Mouse (Mus musculus): ENCODE data around the gene Fam53b. TPM values are rescaled to one million over a fixed set of nuclear protein-coding genes. Genes with fewer than 3 reads are reported as not detected.

Gene Fam53b
- total and polyA plus RNA-seq, 2 experiments from 2014 or later = 9.4 to 17.3 TPM

DNA sequence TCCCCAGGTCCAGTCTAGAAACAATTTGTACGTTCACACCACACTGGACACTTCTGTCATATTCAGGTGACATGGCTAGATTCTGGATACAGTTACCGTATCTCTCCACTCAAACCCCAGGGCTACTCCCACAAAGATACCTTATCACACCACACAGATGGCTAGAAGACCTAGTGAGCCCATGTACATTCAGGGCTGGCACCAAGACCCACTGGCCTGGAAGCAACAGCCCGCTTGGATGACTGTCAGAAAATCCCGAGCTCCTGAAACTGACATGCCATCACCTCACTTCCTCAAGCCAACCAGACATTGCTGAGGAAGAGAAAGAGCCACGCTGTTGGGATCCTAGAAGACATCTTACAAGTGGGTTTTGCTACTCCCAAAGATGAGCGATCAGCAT is 74.8 kb downstream of the Fam53b start:
- Histone ChIP-seq H3K9me3 (ENCODE audit: low read length) (no peaks in the 10 kb centered on the region), H3K36me3 (ENCODE audit: insufficient read depth, low read length) (no peaks in the 10 kb centered on the region), H3K9ac (replicated peaks; ENCODE audit: low read length, poor library complexity, severe bottlenecking) (no peak overlapping the region), H3K4me2 (ENCODE audit: low read depth, low read length, poor library complexity, severe bottlenecking) (no peak overlapping the region), H3K27me3 (ENCODE audit: insufficient read depth, low read length) (no peaks in the 10 kb centered on the region), H3K4me1 (ENCODE audit: insufficient read depth, low read length) (peaks cover 3% of the 10 kb centered on the region; the same call in 1 of the 2 replicates), H3K4me3 (ENCODE audit: low read depth, low read length) (no peak overlapping the region), H3K27ac (ENCODE audit: low read depth, low read length) (no peak overlapping the region)
- ATAC-seq (ENCODE audit: low FRiP score) (no peak), DNase-seq (ENCODE audit: low spot score) (no peak)
- WGBS = 90% methylated on average over 6 of the region's 6 CpGs
- no peak for TF ChIP-seq CTCF (IDR thresholded peaks at IDR 0.05)

DNA sequence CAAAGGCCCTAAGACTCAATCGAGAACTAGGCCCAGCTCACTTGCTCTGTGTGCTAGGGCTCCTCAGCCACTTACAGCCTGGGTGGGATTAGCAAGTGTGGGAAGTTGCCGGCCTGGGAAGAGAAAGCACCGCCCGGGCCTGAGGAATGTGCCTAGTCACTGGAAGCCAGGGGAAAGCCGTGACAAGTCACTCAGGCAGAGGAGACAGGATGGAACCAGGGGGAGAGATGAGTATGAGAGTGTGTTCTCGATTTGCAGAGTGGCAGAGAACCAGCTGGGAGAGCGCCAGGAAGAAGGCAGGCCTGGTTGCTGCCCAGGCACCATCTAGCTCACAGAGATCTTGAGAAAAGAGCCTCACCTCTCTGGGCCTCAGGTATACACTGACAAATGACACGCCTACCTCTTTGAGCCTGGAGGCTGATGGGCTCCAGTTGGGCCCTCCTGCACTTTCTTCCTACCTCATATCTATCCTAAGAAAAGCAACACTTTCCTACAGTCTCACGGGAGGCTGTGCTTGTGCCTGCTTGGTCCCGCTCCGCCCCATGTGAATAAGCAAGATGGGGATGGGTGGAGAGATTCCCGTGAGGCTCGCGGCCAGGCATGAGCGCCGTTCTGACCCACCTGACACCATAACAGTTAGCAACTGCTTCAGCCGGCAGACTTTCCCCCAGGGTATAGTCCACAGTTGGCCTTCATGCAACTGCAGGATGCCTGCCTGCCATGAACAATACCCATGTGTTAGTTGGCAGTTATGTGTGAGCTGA is 77.4 kb downstream of the Fam53b start:
- no peak for TF ChIP-seq CTCF (IDR thresholded peaks at IDR 0.05)
- H3K36me3 ChIP-seq (ENCODE audit: insufficient read depth, low read length) = no peaks in the 10 kb centered on the region
- H3K27me3 ChIP-seq (ENCODE audit: insufficient read depth, low read length) = no peaks in the 10 kb centered on the region
- H3K9me3 ChIP-seq (ENCODE audit: low read length) = no peaks in the 10 kb centered on the region
- peak; percentile 43 for DNase-seq (ENCODE audit: low spot score)
- no peak overlapping the region; the same call in 1 of the 2 replicates for H3K27ac ChIP-seq (ENCODE audit: low read depth, low read length)
- H3K9ac ChIP-seq (replicated peaks; ENCODE audit: low read length, poor library complexity, severe bottlenecking) = no peak overlapping the region
- H3K4me2 ChIP-seq (ENCODE audit: low read depth, low read length, poor library complexity, severe bottlenecking) = no peak overlapping the region
- ATAC-seq (ENCODE audit: low FRiP score) = no peak; the same call in 1 of the 2 replicates
- 60% methylated on average over 17 of the region's 17 CpGs for WGBS
- peaks cover 14% of the 10 kb centered on the region for H3K4me1 ChIP-seq (ENCODE audit: insufficient read depth, low read length)
- H3K4me3 ChIP-seq (ENCODE audit: low read depth, low read length) = no peak overlapping the region

GRCm38 (mm10) chr7:132735145-132735544 is 78.5 kb downstream of the Fam53b start:
- 63% methylated on average over 5 of the region's 5 CpGs for whole genome bisulfite sequencing
- Histone ChIP-seq H3K4me1 (ENCODE audit: insufficient read depth, low read length) (peaks cover 14% of the 10 kb centered on the region), H3K4me2 (ENCODE audit: low read depth, low read length, poor library complexity, severe bottlenecking) (no peak overlapping the region), H3K9me3 (ENCODE audit: low read length) (no peaks in the 10 kb centered on the region), H3K9ac (replicated peaks; ENCODE audit: low read length, poor library complexity, severe bottlenecking) (no peak overlapping the region), H3K36me3 (ENCODE audit: insufficient read depth, low read length) (no peaks in the 10 kb centered on the region), H3K27me3 (ENCODE audit: insufficient read depth, low read length) (no peaks in the 10 kb centered on the region), H3K27ac (ENCODE audit: low read depth, low read length) (no peak overlapping the region), H3K4me3 (ENCODE audit: low read depth, low read length) (no peak overlapping the region)
- DNase-seq (ENCODE audit: low spot score) (no peak), ATAC-seq (ENCODE audit: low FRiP score) (no peak)
- TF ChIP-seq CTCF (IDR thresholded peaks at IDR 0.05) = peak; percentile 40

DNA sequence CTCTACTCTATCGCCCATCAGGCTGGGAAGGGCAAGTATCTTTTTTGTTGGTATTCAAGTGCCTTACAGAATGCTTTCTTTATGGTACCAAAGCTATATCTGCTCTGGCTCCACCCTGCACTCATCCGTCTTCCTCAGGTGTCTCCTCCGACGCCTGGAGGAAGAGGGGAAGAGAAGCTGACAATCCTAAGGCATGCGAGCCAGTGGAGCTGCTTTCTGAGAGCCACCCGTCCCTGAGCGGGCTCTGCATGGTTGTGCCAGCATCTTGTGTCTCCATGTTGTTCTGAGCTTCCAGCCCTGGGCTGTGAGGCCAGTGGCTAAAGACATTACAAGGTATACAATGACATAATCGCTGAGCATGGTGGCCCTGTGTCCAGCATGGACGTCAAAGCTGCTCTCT is 79.5 kb downstream of the Fam53b start:
- peak overlapping the region; percentile 51; the same call in 1 of the 2 replicates for H3K27ac ChIP-seq (ENCODE audit: low read depth, low read length)
- DNase-seq (ENCODE audit: low spot score) (no peak), ATAC-seq (ENCODE audit: low FRiP score) (no peak)
- peaks cover 14% of the 10 kb centered on the region for H3K4me1 ChIP-seq (ENCODE audit: insufficient read depth, low read length)
- WGBS = 90% methylated on average over 9 of the region's 9 CpGs
- H3K9ac ChIP-seq (replicated peaks; ENCODE audit: low read length, poor library complexity, severe bottlenecking) = no peak overlapping the region
- H3K4me3 ChIP-seq (ENCODE audit: low read depth, low read length) = no peak overlapping the region
- no peaks in the 10 kb centered on the region for H3K36me3 ChIP-seq (ENCODE audit: insufficient read depth, low read length)
- no peak overlapping the region for H3K4me2 ChIP-seq (ENCODE audit: low read depth, low read length, poor library complexity, severe bottlenecking)
- H3K9me3 ChIP-seq (ENCODE audit: low read length) = no peaks in the 10 kb centered on the region
- H3K27me3 ChIP-seq (ENCODE audit: insufficient read depth, low read length) = no peaks in the 10 kb centered on the region
- TF ChIP-seq CTCF (IDR thresholded peaks at IDR 0.05) = no peak

- Histone ChIP-seq H3K9me3 (ENCODE audit: low read length) (no peaks in the 10 kb centered on the region), H3K27ac (ENCODE audit: low read depth, low read length) (peak overlapping the region; percentile 51), H3K36me3 (ENCODE audit: insufficient read depth, low read length) (no peaks in the 10 kb centered on the region), H3K9ac (replicated peaks; ENCODE audit: low read length, poor library complexity, severe bottlenecking) (no peak overlapping the region), H3K4me2 (ENCODE audit: low read depth, low read length, poor library complexity, severe bottlenecking) (no peak overlapping the region), H3K27me3 (ENCODE audit: insufficient read depth, low read length) (no peaks in the 10 kb centered on the region), H3K4me3 (ENCODE audit: low read depth, low read length) (no peak overlapping the region), H3K4me1 (ENCODE audit: insufficient read depth, low read length) (peaks cover 14% of the 10 kb centered on the region)
- WGBS = 37% methylated on average over 6 of the region's 6 CpGs
- no peak for ATAC-seq (ENCODE audit: low FRiP score)
- DNase-seq (ENCODE audit: low spot score) = peak; percentile 51
- no peak for TF ChIP-seq CTCF (IDR thresholded peaks at IDR 0.05)
These were observed 80.2 kb downstream of the Fam53b start for GRCm38 (mm10) chr7:132733521-132733920.

DNA sequence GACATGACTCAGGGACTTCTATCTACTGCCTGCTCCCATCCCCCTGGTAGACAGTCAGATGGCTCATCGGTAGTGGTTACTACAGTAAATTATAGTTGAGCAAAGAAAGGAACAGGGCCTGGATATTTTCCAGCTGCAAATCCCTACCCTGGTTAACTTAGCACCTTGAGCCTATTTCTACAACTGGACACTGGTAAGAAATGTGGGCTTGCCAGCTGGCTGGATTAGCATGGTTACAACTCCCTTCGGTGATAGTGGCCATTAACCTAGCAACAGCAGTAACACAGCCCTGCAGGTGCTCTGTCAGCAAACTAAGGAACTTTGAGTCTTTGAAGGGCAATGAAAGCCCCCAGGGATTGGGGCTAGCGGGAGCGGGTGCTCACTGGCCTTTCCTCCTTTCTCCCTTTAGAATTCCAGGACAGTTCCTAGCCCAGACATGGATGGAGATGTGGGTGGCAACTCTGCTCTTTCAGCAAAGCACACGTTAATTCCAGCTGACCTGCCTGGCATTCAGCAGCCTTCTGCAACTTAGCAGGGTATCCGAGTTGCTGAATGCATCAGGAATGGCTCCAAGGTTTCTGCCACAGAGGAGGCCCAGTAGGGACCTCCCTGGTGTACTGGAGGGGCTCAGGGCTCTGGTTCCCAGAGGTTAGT is 81.4 kb downstream of the Fam53b start:
- H3K9me3 ChIP-seq (ENCODE audit: low read length) = no peaks in the 10 kb centered on the region
- WGBS = 53% methylated on average over 6 of the region's 6 CpGs
- H3K4me3 ChIP-seq (ENCODE audit: low read depth, low read length) = no peak overlapping the region
- DNase-seq (ENCODE audit: low spot score) (peak; percentile 64), ATAC-seq (ENCODE audit: low FRiP score) (no peak)
- H3K36me3 ChIP-seq (ENCODE audit: insufficient read depth, low read length) = no peaks in the 10 kb centered on the region
- no peaks in the 10 kb centered on the region for H3K27me3 ChIP-seq (ENCODE audit: insufficient read depth, low read length)
- H3K9ac ChIP-seq (replicated peaks; ENCODE audit: low read length, poor library complexity, severe bottlenecking) = no peak overlapping the region
- no peak for TF ChIP-seq CTCF (IDR thresholded peaks at IDR 0.05)
- H3K4me2 ChIP-seq (ENCODE audit: low read depth, low read length, poor library complexity, severe bottlenecking) = no peak overlapping the region
- 0 out of 2 replicates have a peak overlapping the region, but pooled peaks have one; percentile 47 for H3K27ac ChIP-seq (ENCODE audit: low read depth, low read length)
- peaks cover 14% of the 10 kb centered on the region for H3K4me1 ChIP-seq (ENCODE audit: insufficient read depth, low read length)
